Mouse (Mus musculus) neural tube, embryonic 13.5 days (tissue): ENCODE measurements at regions not wholly inside any gene's neighbourhood (a gene's known extent, or its start where the extent isn't known, plus 50 kb on each side); places are given as distances from the start of the nearest gene placed in this dataset.

ENCODE experiments used
- ATAC-seq: fragments of 200-750 bp; cut with Nextera tagmentation; 2 replicates; pipeline ENCODE4 v1.8.0; 2017; ENCODE audit warnings: low read depth, mild to moderate bottlenecking, moderate TSS enrichment, moderate library complexity
- H3K27ac ChIP-seq: fragments of 300-500 bp; sonication (generic); replicated peaks from 2 replicates; pipeline ENCODE4 v1.5.1; 2015; ENCODE audit warnings: moderate library complexity, mild to moderate bottlenecking, inconsistent platforms
- H3K27me3 ChIP-seq: fragments of 300-500 bp; sonication (generic); 2 replicates; pipeline ENCODE4 v1.6.1; 2015; ENCODE audit warnings: mild to moderate bottlenecking, inconsistent platforms
- H3K36me3 ChIP-seq: fragments of 300-500 bp; sonication (generic); 2 replicates; pipeline ENCODE4 v1.6.1; 2015; ENCODE audit warnings: mild to moderate bottlenecking, inconsistent platforms
- H3K4me1 ChIP-seq: fragments of 300-500 bp; sonication (generic); replicated peaks from 2 replicates; pipeline ENCODE4 v1.6.1; 2015; ENCODE audit warnings: inconsistent platforms
- H3K4me2 ChIP-seq: fragments of 300-500 bp; sonication (generic); 2 replicates; pipeline ENCODE4 v1.6.1; 2015; ENCODE audit warnings: inconsistent platforms, mild to moderate bottlenecking, moderate library complexity
- H3K4me3 ChIP-seq: fragments of 300-500 bp; sonication (generic); 2 replicates; pipeline ENCODE4 v1.5.1; 2015; ENCODE audit warnings: mild to moderate bottlenecking, inconsistent platforms
- H3K9ac ChIP-seq: fragments of 300-500 bp; sonication (generic); 2 replicates; pipeline ENCODE4 v1.6.1; 2015; ENCODE audit warnings: moderate library complexity, mild to moderate bottlenecking, inconsistent platforms
- H3K9me3 ChIP-seq: fragments of 300-500 bp; sonication (generic); 2 replicates; pipeline ENCODE4 v1.6.1; 2016; ENCODE audit warnings: inconsistent platforms
- WGBS: fragments of 180-500 bp; shearing (Covaris S2); methylation state at CpG from one replicate; pipeline ENCODE4 v1.1.7; 2015; 5-methylcytosine and 5-hydroxymethylcytosine counted together

GRCm38 (mm10) chr2:133252131-133252530 is 299.8 kb upstream of the Bmp2 start:
- no peaks in the 10 kb centered on the region for H3K36me3 ChIP-seq
- ATAC-seq, result no peak
- 85% methylated on average over 2 of the region's 2 CpGs for WGBS

GRCm38 (mm10) chr2:133274424-133274823 is 277.5 kb upstream of the Bmp2 start:
- Histone ChIP-seq H3K27me3 (no peaks in the 10 kb centered on the region), H3K4me1 (no peaks in the 10 kb centered on the region), H3K9me3 (no peaks in the 10 kb centered on the region), H3K4me2 (no peak overlapping the region), H3K36me3 (no peaks in the 10 kb centered on the region), H3K27ac (no peak overlapping the region), H3K4me3 (no peak overlapping the region), H3K9ac (no peak overlapping the region)
- 66% methylated on average over 4 of the region's 4 CpGs for WGBS
- ATAC-seq, result no peak

More at GRCm38 (mm10) chr2:133252131-133252530, 299.8 kb upstream of the Bmp2 start:
- Histone ChIP-seq H3K4me3 (no peak overlapping the region), H3K4me2 (no peak overlapping the region), H3K27ac (no peak overlapping the region), H3K27me3 (no peaks in the 10 kb centered on the region), H3K4me1 (no peaks in the 10 kb centered on the region), H3K9ac (no peak overlapping the region), H3K9me3 (no peaks in the 10 kb centered on the region)

- H3K27me3 ChIP-seq, result no peaks in the 10 kb centered on the region
- no peak overlapping the region for H3K9ac ChIP-seq
- H3K27ac ChIP-seq, result no peak overlapping the region
- H3K4me2 ChIP-seq, result no peak overlapping the region
- H3K4me3 ChIP-seq, result no peak overlapping the region
- H3K9me3 ChIP-seq, result no peaks in the 10 kb centered on the region
- H3K36me3 ChIP-seq, result no peaks in the 10 kb centered on the region
- WGBS, result 48% methylated on average over 4 of the region's 4 CpGs
- no peak for ATAC-seq
- H3K4me1 ChIP-seq, result no peaks in the 10 kb centered on the region
Measured at GRCm38 (mm10) chr2:133278546-133278945, 273.4 kb upstream of the Bmp2 start.

GRCm38 (mm10) chr2:133279275-133279674 is 272.7 kb upstream of the Bmp2 start:
- no peaks in the 10 kb centered on the region for H3K4me1 ChIP-seq
- no peak overlapping the region for H3K27ac ChIP-seq
- no peak for ATAC-seq
- H3K36me3 ChIP-seq, result no peaks in the 10 kb centered on the region
- 83% methylated on average over 4 of the region's 4 CpGs for whole genome bisulfite sequencing
- no peak overlapping the region for H3K4me3 ChIP-seq
- H3K9me3 ChIP-seq, result no peaks in the 10 kb centered on the region
- no peaks in the 10 kb centered on the region for H3K27me3 ChIP-seq
- H3K4me2 ChIP-seq, result no peak overlapping the region
- no peak overlapping the region for H3K9ac ChIP-seq

- H3K4me3 ChIP-seq, result no peak overlapping the region
- 69% methylated on average over 5 of the region's 5 CpGs for WGBS
- H3K36me3 ChIP-seq, result no peaks in the 10 kb centered on the region
- no peak overlapping the region for H3K9ac ChIP-seq
- H3K27ac ChIP-seq, result no peak overlapping the region
- H3K4me1 ChIP-seq, result no peaks in the 10 kb centered on the region
- H3K4me2 ChIP-seq, result no peak overlapping the region
- no peaks in the 10 kb centered on the region for H3K27me3 ChIP-seq
- H3K9me3 ChIP-seq, result no peaks in the 10 kb centered on the region
- no peak for ATAC-seq
Measured at GRCm38 (mm10) chr2:133282692-133283091, 269.3 kb upstream of the Bmp2 start.

- Histone ChIP-seq H3K4me3 (no peak overlapping the region), H3K9me3 (no peaks in the 10 kb centered on the region), H3K4me1 (no peaks in the 10 kb centered on the region), H3K27ac (no peak overlapping the region), H3K36me3 (no peaks in the 10 kb centered on the region), H3K4me2 (no peak overlapping the region), H3K9ac (no peak overlapping the region), H3K27me3 (no peaks in the 10 kb centered on the region)
- WGBS, result 71% methylated on average over 1 of the region's 1 CpGs
- no peak for ATAC-seq
Measured at GRCm38 (mm10) chr2:133283709-133284108, 268.2 kb upstream of the Bmp2 start.

GRCm38 (mm10) chr2:133294136-133294535 is 257.8 kb upstream of the Bmp2 start:
- no peak for ATAC-seq
- 72% methylated on average over 7 of the region's 7 CpGs for WGBS
- Histone ChIP-seq H3K27ac (no peak overlapping the region), H3K9ac (no peak overlapping the region), H3K9me3 (no peaks in the 10 kb centered on the region), H3K4me1 (no peaks in the 10 kb centered on the region), H3K27me3 (no peaks in the 10 kb centered on the region), H3K4me3 (no peak overlapping the region), H3K4me2 (no peak overlapping the region), H3K36me3 (no peaks in the 10 kb centered on the region)

GRCm38 (mm10) chr2:133305936-133306335 is 246.0 kb upstream of the Bmp2 start:
- Histone ChIP-seq H3K9me3 (no peaks in the 10 kb centered on the region), H3K27ac (no peak overlapping the region), H3K9ac (no peak overlapping the region), H3K4me1 (no peaks in the 10 kb centered on the region), H3K36me3 (no peaks in the 10 kb centered on the region), H3K4me3 (no peak overlapping the region), H3K27me3 (no peaks in the 10 kb centered on the region), H3K4me2 (no peak overlapping the region)
- 78% methylated on average over 3 of the region's 3 CpGs for WGBS
- ATAC-seq, result no peak

GRCm38 (mm10) chr2:133311001-133311400 is 241.0 kb upstream of the Bmp2 start:
- no peaks in the 10 kb centered on the region for H3K4me1 ChIP-seq
- no peak for ATAC-seq
- no peaks in the 10 kb centered on the region for H3K36me3 ChIP-seq
- 48% methylated on average over 1 of the region's 1 CpGs for WGBS
- no peaks in the 10 kb centered on the region for H3K9me3 ChIP-seq
- H3K9ac ChIP-seq, result no peak overlapping the region
- no peak overlapping the region for H3K4me2 ChIP-seq
- H3K27me3 ChIP-seq, result no peaks in the 10 kb centered on the region
- no peak overlapping the region for H3K4me3 ChIP-seq
- no peak overlapping the region for H3K27ac ChIP-seq

- no peaks in the 10 kb centered on the region for H3K36me3 ChIP-seq
- peaks cover 8% of the 10 kb centered on the region for H3K4me1 ChIP-seq
- no peak for ATAC-seq
- no peak overlapping the region for H3K27ac ChIP-seq
- no peaks in the 10 kb centered on the region for H3K27me3 ChIP-seq
- 24% methylated on average over 6 of the region's 6 CpGs for WGBS
- no peak overlapping the region for H3K4me3 ChIP-seq
- H3K4me2 ChIP-seq, result no peak overlapping the region
- H3K9ac ChIP-seq, result no peak overlapping the region
- H3K9me3 ChIP-seq, result no peaks in the 10 kb centered on the region
Measured at GRCm38 (mm10) chr2:133326290-133327050, 225.5 kb upstream of the Bmp2 start.

- no peak for ATAC-seq
- no peaks in the 10 kb centered on the region for H3K9me3 ChIP-seq
- 58% methylated on average over 2 of the region's 2 CpGs for WGBS
- no peak overlapping the region for H3K27ac ChIP-seq
- H3K9ac ChIP-seq, result no peak overlapping the region
- H3K4me3 ChIP-seq, result no peak overlapping the region
- H3K4me1 ChIP-seq, result peaks cover 8% of the 10 kb centered on the region
- H3K27me3 ChIP-seq, result no peaks in the 10 kb centered on the region
- H3K4me2 ChIP-seq, result no peak overlapping the region
- no peaks in the 10 kb centered on the region for H3K36me3 ChIP-seq
Measured at GRCm38 (mm10) chr2:133327653-133328052, 224.3 kb upstream of the Bmp2 start.

GRCm38 (mm10) chr2:133336177-133336901 is 215.6 kb upstream of the Bmp2 start:
- Histone ChIP-seq H3K9ac (no peak overlapping the region), H3K27ac (no peak overlapping the region), H3K4me2 (no peak overlapping the region), H3K27me3 (no peaks in the 10 kb centered on the region), H3K36me3 (no peaks in the 10 kb centered on the region), H3K9me3 (no peaks in the 10 kb centered on the region), H3K4me3 (no peak overlapping the region), H3K4me1 (no peaks in the 10 kb centered on the region)
- WGBS, result 89% methylated on average over 9 of the region's 9 CpGs
- no peak for ATAC-seq
